Comparison of ENCODE assay signal across 26 mouse cellular contexts in genomic region chr2:127919740-127920139, GRCm38 (mm10).
DNase-seq lines count a peak whose midpoint lies in the region; ATAC-seq and TF ChIP-seq lines count a peak whose summit lies in the region.
"Had no signal": no experiment of that assay in that cellular context is flagged by ENCODE, and none has a peak within 500 bp of the region (broad histone marks: within the 10 kb centered on the region; RNA-seq: fewer than 3 reads in every experiment).

No protein-coding gene starts in this region.

- H3K36me3 ChIP-seq in kidney, adult 2 months (ENCODE audit: control insufficient read depth, insufficient read depth, low read length) = no peaks in the 10 kb centered on the region
- H3K36me3 ChIP-seq in lung, embryonic 14.5 days (ENCODE audit: insufficient read depth) = no peaks in the 10 kb centered on the region
- H3K36me3 ChIP-seq in liver, embryonic 11.5 days (ENCODE audit: control insufficient read depth, insufficient read depth, low read length) = no peaks in the 10 kb centered on the region
- H3K36me3 ChIP-seq: embryonic facial prominence, embryonic 12.5 days; embryonic facial prominence, embryonic 15.5 days; forebrain, embryonic 12.5 days; forebrain, embryonic 15.5 days; heart, embryonic 10.5 days; heart, embryonic 13.5 days had no signal

- no peaks in the 10 kb centered on the region for H3K9me3 ChIP-seq in lung, embryonic 14.5 days (ENCODE audit: low read depth, low read length)
- no peaks in the 10 kb centered on the region for H3K9me3 ChIP-seq in liver, embryonic 11.5 days (ENCODE audit: control insufficient read depth, low read length)
- H3K9me3 ChIP-seq: embryonic facial prominence, embryonic 12.5 days; embryonic facial prominence, embryonic 15.5 days; forebrain, embryonic 12.5 days; forebrain, embryonic 15.5 days; heart, embryonic 10.5 days; heart, embryonic 13.5 days had no signal

- TF ChIP-seq POLR2A in kidney, adult 2 months (IDR thresholded peaks at IDR 0.05; ENCODE audit: low read depth, low read length) = no peak

- WGBS in kidney, adult 2 months = 92% methylated on average over 1 of the region's 1 CpGs
- 65% methylated on average over 1 of the region's 1 CpGs for WGBS in lung, embryonic 14.5 days
- 69% methylated on average over 1 of the region's 1 CpGs for WGBS in liver, embryonic 11.5 days

- no peak overlapping the region for H3K4me3 ChIP-seq in kidney, adult 2 months (ENCODE audit: insufficient read depth, low read depth, low read length)
- H3K4me3 ChIP-seq in lung, embryonic 14.5 days (ENCODE audit: low read depth, low read length) = no peak overlapping the region
- H3K4me3 ChIP-seq in liver, embryonic 11.5 days (ENCODE audit: low read depth, low read length) = no peak overlapping the region
- H3K4me3 ChIP-seq: embryonic facial prominence, embryonic 12.5 days; embryonic facial prominence, embryonic 15.5 days; erythroblast, embryonic 14.5 days; forebrain, embryonic 12.5 days; forebrain, embryonic 15.5 days; heart, adult 2 months; heart, embryonic 10.5 days; heart, embryonic 13.5 days had no signal

- no peaks in the 10 kb centered on the region for H3K27me3 ChIP-seq in kidney, adult 2 months (replicated peaks; ENCODE audit: control insufficient read depth, insufficient read depth, low read length)
- H3K27me3 ChIP-seq in lung, embryonic 14.5 days (ENCODE audit: insufficient read depth, low read length) = peaks cover 5% of the 10 kb centered on the region; the same call in 1 of the 2 replicates
- no peaks in the 10 kb centered on the region for H3K27me3 ChIP-seq in liver, embryonic 11.5 days (replicated peaks; ENCODE audit: control insufficient read depth, insufficient read depth, low read length)
- H3K27me3 ChIP-seq: embryonic facial prominence, embryonic 12.5 days; embryonic facial prominence, embryonic 15.5 days; forebrain, embryonic 12.5 days; forebrain, embryonic 15.5 days had no signal

- no peak overlapping the region for H3K9ac ChIP-seq in lung, embryonic 14.5 days
- H3K9ac ChIP-seq in liver, embryonic 11.5 days (ENCODE audit: low read depth, low read length) = no peak overlapping the region
- H3K9ac ChIP-seq: embryonic facial prominence, embryonic 12.5 days; embryonic facial prominence, embryonic 15.5 days; forebrain, embryonic 12.5 days; forebrain, embryonic 15.5 days; heart, embryonic 13.5 days; hindbrain, embryonic 14.5 days had no signal

- ATAC-seq in lung, embryonic 14.5 days (ENCODE audit: insufficient read depth) = no peak
- ATAC-seq in liver, embryonic 11.5 days (replicated peaks; ENCODE audit: low FRiP score) = no peak
- ATAC-seq in frontal cortex, adult (ENCODE audit: low TSS enrichment) = no peak
- ATAC-seq: forebrain, embryonic 15.5 days; Patski had no signal

- DNase-seq in kidney, adult 2 months = peak; percentile 10
- DNase-seq in kidney, postnatal 10 days = no peak
- DNase-seq in lung, embryonic 14.5 days = peak; percentile 18
- DNase-seq in lung, postnatal 14 days = peak; percentile 40
- DNase-seq in liver, embryonic 11.5 days (ENCODE audit: low spot score) = no peak
- no peak for DNase-seq in adrenal gland, adult 2 months
- DNase-seq: adrenal gland, postnatal 14 days; cerebellum, adult 11 months; cerebellum, adult 2 months; cerebellum, adult 9-11 months; cerebellum, postnatal 25 days; gastrocnemius, postnatal 10 days; gastrocnemius, postnatal 36 days; heart, adult 2 months; heart, postnatal 14 days; heart, postnatal 4 days had no signal

- no peaks in the 10 kb centered on the region for H3K4me1 ChIP-seq in kidney, adult 2 months (ENCODE audit: control insufficient read depth, insufficient read depth, low read length)
- H3K4me1 ChIP-seq in lung, embryonic 14.5 days (ENCODE audit: insufficient read depth) = no peaks in the 10 kb centered on the region
- peaks cover 3% of the 10 kb centered on the region; the same call in 1 of the 2 replicates for H3K4me1 ChIP-seq in liver, embryonic 11.5 days (replicated peaks; ENCODE audit: control insufficient read depth, insufficient read depth, low read length)
- H3K4me1 ChIP-seq: forebrain, embryonic 15.5 days had no signal

- no peak for TF ChIP-seq CTCF in kidney, adult 2 months (conservative IDR thresholded peaks at IDR 0.05; ENCODE audit: insufficient read depth, insufficient read length, low read depth, low read length)
- no peak for TF ChIP-seq CTCF in lung, embryonic 14.5 days (IDR thresholded peaks at IDR 0.05; ENCODE audit: low read depth)

- no peak overlapping the region for H3K27ac ChIP-seq in kidney, adult 2 months (ENCODE audit: insufficient read depth, low read depth, low read length)
- H3K27ac ChIP-seq in lung, embryonic 14.5 days (ENCODE audit: low read depth) = no peak overlapping the region
- no peak overlapping the region for H3K27ac ChIP-seq in liver, embryonic 11.5 days (ENCODE audit: low read depth, low read length)
- H3K27ac ChIP-seq: embryonic facial prominence, embryonic 12.5 days; embryonic facial prominence, embryonic 15.5 days; forebrain, embryonic 12.5 days; forebrain, embryonic 15.5 days; heart, adult 2 months; heart, embryonic 10.5 days; heart, embryonic 13.5 days; hindbrain, embryonic 14.5 days had no signal

- no peak overlapping the region for H3K4me2 ChIP-seq in lung, embryonic 14.5 days
- H3K4me2 ChIP-seq in liver, embryonic 11.5 days = no peak overlapping the region
- H3K4me2 ChIP-seq: embryonic facial prominence, embryonic 12.5 days; embryonic facial prominence, embryonic 15.5 days; forebrain, embryonic 12.5 days; forebrain, embryonic 15.5 days; heart, embryonic 13.5 days; hindbrain, embryonic 14.5 days had no signal

Comparison
In these comparisons a context has a peak if more than half of its experiments do, and no peak if none do; other contexts are left out.
1. DNase-seq: peak in kidney, adult 2 months (single experiment), lung, embryonic 14.5 days (single experiment) and lung, postnatal 14 days (single experiment); none in kidney, postnatal 10 days (single experiment), liver, embryonic 11.5 days (single experiment) and adrenal gland, adult 2 months (single experiment).